Mouse (Mus musculus): ENCODE results near the gene Rab3d. TPM values are rescaled to one million over a fixed set of nuclear protein-coding genes. Genes with fewer than 3 reads are reported as not detected.

Rab3d gene
- 10 to 100 TPM; 16.9 to 23.5 (median 21.1) TPM for total RNA-seq (2022)

GRCm38 (mm10) chr9:21918035-21918592 lies at the start of gene Rab3d:
TSS of gene Rab3d (minus strand) at chr9:21918192.
- DNase-seq (ENCODE audit: low spot score in 2 of 2): peak; percentile 89 to 93

GRCm38 (mm10) chr9:21963417-21963816 lies 45.4 kb upstream of the Rab3d start, which contains the start of gene Epor:
TSS of gene Epor (minus strand) at chr9:21963506.
- DNase-seq (ENCODE audit: low spot score in 2 of 2): no peak

- peak; percentile 68 to 72 for DNase-seq (ENCODE audit: low spot score in 2 of 2)
Observed at GRCm38 (mm10) chr9:21962416-21963059, 44.5 kb upstream of the Rab3d start.

GRCm38 (mm10) chr9:21962010-21962409 lies 44.0 kb upstream of the Rab3d start:
- DNase-seq (ENCODE audit: low spot score in 2 of 2): no peak

- no peak for DNase-seq (ENCODE audit: low spot score in 2 of 2)
Observed at GRCm38 (mm10) chr9:21961366-21961980, 43.5 kb upstream of the Rab3d start.

- no peak for DNase-seq (ENCODE audit: low spot score in 2 of 2)
Observed at GRCm38 (mm10) chr9:21960558-21961208, 42.7 kb upstream of the Rab3d start.

- no peak for DNase-seq (ENCODE audit: low spot score in 2 of 2)
Observed at GRCm38 (mm10) chr9:21960135-21960534, 42.1 kb upstream of the Rab3d start.

- DNase-seq (ENCODE audit: low spot score in 2 of 2): no peak
Observed at GRCm38 (mm10) chr9:21959244-21959643, 41.3 kb upstream of the Rab3d start.

- DNase-seq (ENCODE audit: low spot score in 2 of 2): no peak
Observed at GRCm38 (mm10) chr9:21958372-21958771, 40.4 kb upstream of the Rab3d start.

GRCm38 (mm10) chr9:21955570-21956281 lies 37.7 kb upstream of the Rab3d start, which contains the start of gene Swsap1:
TSS of gene Swsap1 (plus strand) at chr9:21955755.
- DNase-seq (ENCODE audit: low spot score in 2 of 2): peak; percentile 99 to 100

GRCm38 (mm10) chr9:21955225-21955569 lies 37.2 kb upstream of the Rab3d start:
- DNase-seq (ENCODE audit: low spot score in 2 of 2): no peak

GRCm38 (mm10) chr9:21954635-21955034 lies 36.6 kb upstream of the Rab3d start:
- DNase-seq (ENCODE audit: low spot score in 2 of 2): no peak

GRCm38 (mm10) chr9:21953600-21953999 lies 35.6 kb upstream of the Rab3d start:
- peak; percentile 59 to 76 for DNase-seq (ENCODE audit: low spot score in 2 of 2)

- DNase-seq (ENCODE audit: low spot score in 2 of 2): peak; percentile 7 to 8
Observed at GRCm38 (mm10) chr9:21951977-21952376, 34.0 kb upstream of the Rab3d start.

- peak; percentile 2 to 12 for DNase-seq (ENCODE audit: low spot score in 2 of 2)
Observed at GRCm38 (mm10) chr9:21950322-21950721, 32.3 kb upstream of the Rab3d start.

GRCm38 (mm10) chr9:21948790-21949189 lies 30.8 kb upstream of the Rab3d start:
- DNase-seq (ENCODE audit: low spot score in 2 of 2): peak in 1 of 2 experiments; percentile 40

- DNase-seq (ENCODE audit: low spot score in 2 of 2): peak in 1 of 2 experiments; percentile 5
Observed at GRCm38 (mm10) chr9:21948146-21948545, 30.2 kb upstream of the Rab3d start.

- DNase-seq (ENCODE audit: low spot score in 2 of 2): peak in 1 of 2 experiments; percentile 4
Observed at GRCm38 (mm10) chr9:21947540-21948130, 29.6 kb upstream of the Rab3d start.

GRCm38 (mm10) chr9:21944267-21944666 lies 26.3 kb upstream of the Rab3d start:
- DNase-seq (ENCODE audit: low spot score in 2 of 2): no peak

- DNase-seq (ENCODE audit: low spot score in 2 of 2): no peak
Observed at GRCm38 (mm10) chr9:21943638-21944037, 25.6 kb upstream of the Rab3d start.

GRCm38 (mm10) chr9:21943046-21943445 lies 25.1 kb upstream of the Rab3d start:
- no peak for DNase-seq (ENCODE audit: low spot score in 2 of 2)

Data from layer of hippocampus, adult 8-10 months (tissue).